Mouse (Mus musculus) cerebellum, adult 8-10 months (tissue): ENCODE data around the gene Snx9.
A peak's percentile ranks its signal among the peaks of the same experiment; 100 is the strongest.

Experiments
- DNase-seq: peaks from one replicate; pipeline ENCODE4 v3.0.0; 2022

Snx9 gene

DNA sequence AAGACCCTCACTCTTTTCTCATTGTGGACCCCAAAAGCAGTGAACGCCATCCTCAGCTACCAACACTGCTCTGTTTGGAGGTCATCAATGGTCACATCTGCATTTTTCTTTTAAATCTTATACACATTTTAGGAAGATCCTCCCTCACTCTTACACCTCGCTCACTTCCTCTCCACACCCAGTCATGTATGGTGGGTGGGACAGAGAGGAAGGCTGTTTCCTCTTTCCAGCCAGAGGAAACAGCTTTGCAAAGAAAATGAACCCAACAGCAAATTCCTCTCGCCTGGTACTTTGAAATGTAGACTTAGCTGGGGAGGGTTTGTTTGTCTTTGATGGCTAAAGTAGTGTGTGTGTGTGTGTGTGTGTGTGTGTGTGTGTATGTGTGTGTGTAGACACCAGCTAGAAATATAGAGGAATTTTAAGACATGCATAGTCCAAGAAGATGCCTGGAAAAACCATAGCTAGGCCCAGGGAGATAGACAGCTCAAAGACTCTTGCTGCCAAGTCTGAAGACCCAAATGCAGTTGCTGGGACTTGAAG is 33.2 kb upstream of the Snx9 start:
- DNase-seq, result no peak

DNA sequence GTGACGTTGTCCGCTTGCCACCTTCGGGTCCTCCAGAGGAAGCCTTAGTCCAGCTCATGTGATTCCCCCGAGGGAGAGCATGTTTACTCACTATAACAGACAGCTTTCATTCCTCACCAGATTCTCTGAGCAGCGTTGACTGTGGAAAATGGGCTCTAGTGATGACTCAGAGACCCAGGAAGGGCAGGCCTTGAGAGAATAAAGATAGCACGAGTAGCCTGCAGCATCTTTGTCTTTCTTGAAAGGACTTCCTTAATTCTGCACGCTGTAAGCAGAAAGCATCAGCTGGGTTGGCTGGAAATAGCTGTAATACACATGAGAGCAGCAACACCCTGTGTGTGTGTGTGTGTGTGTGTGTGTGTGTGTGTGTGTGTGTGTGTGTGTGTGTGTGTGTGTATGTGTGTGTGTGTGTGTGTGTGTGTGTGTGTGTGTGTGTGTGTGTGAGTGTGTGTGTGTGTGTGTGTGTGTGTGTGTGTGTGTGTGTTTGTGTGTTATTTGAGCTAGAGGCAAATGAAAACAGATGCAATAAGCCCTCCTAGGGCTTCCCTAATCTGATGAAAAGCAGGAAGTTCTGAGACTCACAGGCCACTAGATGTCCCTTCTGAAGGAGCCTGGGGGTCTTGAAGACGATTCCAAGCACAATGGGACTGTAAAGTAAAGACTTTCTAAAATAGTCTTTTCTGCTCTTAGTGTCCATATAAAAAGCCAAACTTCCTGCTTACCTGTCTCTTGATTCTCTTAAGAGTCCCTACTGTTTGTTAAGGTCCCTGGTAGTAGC is 27.1 kb upstream of the Snx9 start:
- no peak for DNase-seq

DNA sequence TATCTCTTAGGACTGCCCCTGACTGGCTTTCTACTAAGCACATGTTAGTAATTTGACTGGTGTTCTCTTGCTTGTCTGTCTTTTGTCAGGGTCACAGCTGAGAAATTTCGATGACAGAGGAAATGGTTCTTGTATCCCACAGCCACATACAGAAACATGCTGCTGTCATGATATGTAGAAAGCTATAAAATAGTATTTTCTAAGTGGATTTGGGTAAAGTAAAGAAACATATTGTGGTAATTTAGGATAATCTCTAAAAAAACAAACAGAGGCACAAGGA is 26.5 kb upstream of the Snx9 start:
- no peak for DNase-seq

DNA sequence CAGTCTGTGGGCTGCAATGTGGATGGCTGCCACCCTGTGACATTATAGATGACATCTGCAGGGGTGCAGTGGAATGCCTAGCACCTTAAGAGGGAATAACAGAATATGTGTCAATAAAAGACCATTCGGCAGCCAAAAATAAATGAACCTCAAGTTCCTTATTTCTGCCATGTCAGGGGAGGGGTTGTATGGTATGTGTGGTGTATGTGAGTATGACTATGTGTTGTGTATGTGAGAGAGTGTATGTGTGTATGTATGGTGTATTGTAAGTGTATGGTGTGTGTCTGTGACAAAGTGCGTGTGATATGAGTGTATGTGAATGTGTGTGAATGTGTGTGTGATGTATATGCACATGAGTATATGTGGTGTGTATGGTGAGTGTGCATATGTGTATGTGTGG is 23.3 kb upstream of the Snx9 start:
- DNase-seq, result no peak

DNA sequence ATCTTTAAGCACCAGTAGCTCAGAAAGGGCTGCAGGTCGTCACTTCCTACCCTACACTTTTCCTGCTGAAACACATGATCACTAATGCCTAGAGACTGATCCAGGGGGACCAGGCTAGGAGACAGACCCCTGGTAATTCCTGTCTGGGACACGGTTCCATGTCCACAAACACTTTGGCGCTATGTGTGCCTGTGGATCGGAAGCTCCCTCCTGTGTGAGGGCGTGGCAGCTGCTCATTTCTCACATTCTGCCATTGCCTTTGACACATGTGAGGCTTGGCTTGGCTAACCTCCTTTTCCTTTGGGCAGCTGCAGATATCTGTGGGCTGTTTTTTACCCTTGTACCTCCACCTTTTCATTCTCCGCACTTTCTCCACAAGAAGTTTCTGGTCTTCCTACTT is 22.0 kb upstream of the Snx9 start:
- no peak for DNase-seq

DNA sequence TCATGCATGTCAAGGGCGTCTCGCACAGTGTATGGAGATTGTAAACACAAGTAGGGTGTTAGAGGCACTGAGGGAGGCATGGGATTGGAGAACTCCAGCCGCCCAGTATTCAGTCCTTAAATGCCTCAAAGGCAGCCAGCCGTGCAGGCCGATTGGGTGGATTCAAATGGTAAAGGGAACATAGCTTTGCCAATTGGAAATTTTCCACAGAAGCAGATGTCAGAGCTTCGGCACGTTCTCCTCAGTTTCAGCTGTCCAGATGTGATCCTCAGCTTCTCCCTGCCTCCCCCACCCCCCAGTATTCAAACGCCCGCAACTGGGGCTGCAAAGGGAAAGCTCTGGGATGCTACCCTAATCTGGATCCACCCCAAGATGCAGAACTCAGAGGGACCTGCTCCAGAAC is 21.3 kb upstream of the Snx9 start:
- no peak for DNase-seq

DNA sequence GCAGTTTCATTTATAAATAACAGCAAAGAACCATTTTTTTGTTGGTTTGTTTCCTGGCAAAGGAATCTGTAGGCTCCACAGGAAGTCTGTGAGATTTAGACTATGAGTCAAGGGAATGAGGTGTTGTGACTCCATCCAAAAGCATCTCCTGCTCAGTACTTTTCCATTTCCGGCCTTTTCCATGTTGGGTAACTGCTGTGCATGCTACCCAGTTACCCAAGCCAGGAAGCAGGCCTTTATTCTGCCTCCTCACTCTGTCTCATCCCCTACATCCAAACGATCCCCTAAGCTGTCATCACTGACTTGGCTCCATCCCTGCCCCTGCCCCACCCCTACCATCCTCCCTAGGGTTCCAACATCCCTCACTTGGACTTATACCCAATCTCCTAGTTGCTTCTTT is 18.6 kb upstream of the Snx9 start:
- no peak for DNase-seq

DNA sequence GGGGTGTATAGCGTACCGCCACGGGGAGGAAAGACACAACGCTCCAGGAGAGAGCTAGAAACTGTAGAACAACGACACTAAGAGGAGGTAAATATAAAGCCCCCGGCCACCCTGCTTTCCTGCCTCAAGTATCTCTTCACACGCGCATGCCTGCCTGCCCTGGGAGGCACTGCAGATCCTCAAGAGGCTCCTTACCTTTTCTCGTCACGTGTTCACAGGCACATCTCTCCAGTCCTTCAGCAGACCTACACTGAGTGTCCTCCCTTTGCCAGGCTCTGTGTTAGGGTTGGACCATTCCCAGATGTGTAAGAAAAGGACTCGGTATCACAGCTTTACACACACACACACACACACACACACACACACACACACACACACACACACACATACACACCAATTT is 18.1 kb upstream of the Snx9 start:
- no peak for DNase-seq

DNA sequence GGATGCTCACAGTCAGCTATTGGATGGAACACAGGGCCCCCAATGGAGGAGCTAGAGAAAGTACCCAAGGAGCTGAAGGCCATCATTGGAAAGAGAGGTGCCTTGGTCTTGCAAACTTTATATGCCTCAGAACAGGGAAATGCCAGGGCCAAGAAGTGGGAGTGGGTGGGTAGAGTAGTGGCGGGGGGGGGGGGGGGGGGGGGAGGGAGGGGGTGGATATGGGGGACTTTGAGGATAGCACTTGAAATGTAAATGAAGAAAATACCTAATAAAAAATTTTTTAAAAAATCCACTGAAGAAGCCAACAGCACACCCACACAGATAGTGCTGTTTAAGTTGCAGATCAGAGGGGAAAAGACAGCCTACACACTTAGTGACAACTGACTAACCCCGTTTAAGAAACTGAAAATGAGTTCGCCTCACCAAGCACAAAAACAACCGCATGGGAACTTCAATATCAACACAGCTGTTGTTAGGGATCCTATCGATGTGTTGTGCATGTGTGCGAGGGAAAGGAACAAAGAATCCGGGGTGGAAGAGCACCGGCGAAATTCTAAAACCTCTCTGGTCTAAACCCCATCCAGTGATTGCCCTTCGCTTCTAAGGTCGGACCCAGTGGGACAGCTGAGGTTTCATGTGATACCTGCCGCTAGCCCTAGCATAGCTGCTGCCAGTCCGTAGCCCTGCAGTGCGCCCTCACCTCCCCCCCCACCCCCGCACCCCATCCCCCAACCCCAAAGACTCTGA is 13.1 kb upstream of the Snx9 start:
- no peak for DNase-seq

DNA sequence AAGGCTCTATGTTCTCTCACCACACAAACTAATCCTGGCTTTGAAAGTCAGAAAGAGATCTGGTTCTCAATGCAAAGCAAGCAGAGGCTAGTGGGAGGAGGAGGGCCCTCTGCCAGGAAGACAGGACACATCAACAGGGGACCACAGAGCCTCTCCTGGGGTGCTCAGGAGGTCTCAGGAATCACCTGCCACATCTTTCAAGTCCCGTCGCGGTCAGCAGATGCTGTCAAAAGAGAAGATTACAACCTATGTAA is 12.6 kb upstream of the Snx9 start:
- DNase-seq, result no peak

DNA sequence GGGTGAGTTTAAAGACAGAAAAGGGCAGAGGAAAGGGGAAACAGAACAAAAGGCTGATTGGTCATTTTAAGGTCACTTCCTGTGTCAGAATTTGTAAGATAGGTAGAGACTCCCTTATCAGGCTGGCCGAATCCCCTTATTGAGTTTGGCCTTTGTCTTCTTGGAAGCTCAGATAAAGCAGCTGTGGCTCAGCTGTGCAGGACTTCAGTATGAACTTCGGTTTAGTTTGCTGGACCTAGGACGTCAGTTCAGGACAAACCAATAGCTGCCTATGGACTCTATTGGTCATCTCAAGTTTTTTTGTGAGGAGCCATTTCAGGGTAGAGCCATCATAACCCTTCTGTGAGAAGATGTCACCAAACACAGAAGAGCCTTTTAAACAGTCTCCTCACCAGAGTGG is 12.2 kb upstream of the Snx9 start:
- no peak for DNase-seq

DNA sequence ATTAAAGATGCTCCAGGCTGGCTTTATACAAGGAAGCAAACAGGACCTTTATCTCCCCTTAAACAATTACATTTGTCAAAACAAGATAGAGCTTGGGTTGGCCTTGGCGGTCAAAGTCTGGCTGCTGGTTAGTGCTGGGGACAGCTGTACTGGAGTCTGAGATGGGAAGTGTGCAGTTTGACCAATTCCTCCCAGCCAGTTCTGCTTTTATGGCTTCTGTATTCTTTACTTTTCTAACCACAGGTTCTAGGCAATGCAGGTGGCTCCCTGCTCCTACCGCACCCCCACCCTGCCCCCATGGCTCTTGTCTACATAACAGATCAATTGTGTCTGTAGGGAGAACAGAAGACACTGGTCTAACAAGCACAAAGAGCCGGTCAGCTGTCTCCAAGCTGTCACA is 11.2 kb upstream of the Snx9 start:
- DNase-seq, result no peak

DNA sequence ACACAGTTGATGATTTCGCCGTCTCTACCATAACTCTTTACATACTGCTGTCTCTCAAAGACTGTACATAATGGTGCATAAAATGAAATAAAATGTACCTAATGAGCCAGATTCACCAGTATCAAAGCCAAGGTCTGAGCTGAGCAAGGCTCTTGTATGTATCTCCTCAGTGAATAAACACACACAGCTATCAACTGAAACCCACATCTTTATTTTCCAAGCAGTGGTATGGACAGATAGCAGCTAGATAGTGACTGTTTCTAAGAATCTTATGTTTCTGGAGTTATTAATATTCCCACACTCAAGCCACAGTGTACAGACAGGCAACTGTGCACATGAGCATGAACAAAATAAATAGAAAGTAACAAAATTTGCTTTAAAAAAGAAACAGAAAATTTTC is 10.7 kb upstream of the Snx9 start:
- no peak for DNase-seq

DNA sequence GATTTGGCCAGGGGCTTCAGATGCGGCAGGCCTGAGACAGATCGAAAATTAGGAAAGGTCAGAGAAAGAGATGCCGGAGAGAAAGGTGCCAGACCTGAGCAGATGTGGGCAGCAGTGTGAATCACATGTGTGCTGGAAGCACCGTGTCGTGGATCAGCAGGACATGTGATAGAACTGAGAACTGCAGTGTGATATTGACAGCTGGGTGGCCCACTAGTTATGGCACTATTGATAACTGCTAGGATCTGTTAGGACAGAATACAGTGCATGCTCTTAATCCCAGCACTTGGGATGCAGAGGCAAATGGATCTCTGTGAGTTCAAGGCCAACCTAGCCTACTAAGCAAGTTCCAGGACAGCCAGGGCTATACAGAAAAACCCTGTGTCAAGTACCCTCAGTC is 10.3 kb upstream of the Snx9 start:
- DNase-seq, result no peak

DNA sequence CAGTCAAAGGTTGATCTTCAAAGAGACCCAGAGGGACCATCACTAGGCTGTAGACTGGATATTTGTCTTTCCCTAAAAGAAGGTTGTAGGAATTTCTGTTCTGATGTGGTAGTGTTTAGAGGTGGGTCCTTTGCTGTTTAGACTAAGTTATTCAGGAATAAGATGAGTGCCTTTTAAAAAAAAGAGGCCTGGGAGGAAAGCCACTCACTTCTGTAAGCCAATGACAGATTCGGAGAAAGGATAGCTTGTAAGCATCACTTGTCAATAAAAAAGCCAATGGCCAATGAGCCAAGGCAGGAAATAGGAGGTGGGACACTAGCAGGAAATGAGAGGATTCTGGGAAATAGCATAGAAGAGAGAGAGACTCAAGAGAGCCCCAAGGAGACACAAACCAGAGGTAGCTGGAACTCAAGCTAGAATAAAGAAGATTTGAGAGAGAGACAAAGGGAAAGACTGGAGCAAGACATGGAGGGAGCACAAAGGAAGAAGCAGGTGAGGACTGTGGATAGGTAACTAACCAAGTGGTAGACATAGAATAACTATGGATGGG is 9.8 kb upstream of the Snx9 start:
- DNase-seq, result no peak

DNA sequence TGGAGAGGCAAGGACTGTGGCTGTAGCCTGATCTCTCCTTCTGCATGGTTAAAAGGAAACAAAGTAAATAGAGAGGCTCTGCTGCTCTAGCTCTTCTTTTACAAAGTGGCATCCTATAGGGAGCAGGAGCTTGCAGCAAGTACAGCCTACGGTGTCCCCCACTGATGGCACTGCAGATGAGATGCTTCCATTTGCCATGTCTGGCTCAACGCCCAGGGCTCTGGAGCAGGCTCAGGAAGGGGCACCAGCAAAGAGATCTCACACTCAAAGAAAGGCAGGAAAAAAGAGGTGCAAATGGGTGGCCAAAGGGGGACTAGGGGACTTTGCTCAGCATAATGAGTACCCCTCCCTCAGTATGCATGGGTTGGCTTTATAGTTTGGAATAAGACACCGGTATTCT is 7.0 kb upstream of the Snx9 start:
- DNase-seq, result no peak

DNA sequence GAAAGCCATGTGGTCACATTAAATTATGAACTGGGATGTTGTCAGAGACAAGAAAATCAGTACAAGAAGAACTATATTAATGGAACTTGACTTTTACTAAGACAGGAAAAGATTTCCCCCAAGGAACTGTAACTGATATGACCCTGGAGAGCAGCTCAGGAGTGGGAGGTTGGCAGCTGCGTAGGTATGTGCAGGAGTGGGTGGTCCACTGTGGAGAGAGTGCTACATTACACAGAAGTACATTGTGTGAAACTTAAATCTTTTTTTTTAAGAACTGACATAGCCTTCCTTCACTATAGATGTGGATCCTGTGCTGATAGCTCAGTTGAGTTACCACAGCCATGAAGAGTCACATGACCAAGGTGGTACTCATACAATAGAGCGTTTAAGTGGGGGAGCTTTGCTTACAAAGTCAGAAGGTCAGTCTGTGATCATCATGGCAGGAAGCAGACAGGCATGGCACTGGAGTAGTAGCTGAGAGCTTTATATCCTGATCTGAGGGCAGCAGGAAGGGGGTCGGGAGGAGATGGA is 6.3 kb upstream of the Snx9 start:
- DNase-seq, result no peak

DNA sequence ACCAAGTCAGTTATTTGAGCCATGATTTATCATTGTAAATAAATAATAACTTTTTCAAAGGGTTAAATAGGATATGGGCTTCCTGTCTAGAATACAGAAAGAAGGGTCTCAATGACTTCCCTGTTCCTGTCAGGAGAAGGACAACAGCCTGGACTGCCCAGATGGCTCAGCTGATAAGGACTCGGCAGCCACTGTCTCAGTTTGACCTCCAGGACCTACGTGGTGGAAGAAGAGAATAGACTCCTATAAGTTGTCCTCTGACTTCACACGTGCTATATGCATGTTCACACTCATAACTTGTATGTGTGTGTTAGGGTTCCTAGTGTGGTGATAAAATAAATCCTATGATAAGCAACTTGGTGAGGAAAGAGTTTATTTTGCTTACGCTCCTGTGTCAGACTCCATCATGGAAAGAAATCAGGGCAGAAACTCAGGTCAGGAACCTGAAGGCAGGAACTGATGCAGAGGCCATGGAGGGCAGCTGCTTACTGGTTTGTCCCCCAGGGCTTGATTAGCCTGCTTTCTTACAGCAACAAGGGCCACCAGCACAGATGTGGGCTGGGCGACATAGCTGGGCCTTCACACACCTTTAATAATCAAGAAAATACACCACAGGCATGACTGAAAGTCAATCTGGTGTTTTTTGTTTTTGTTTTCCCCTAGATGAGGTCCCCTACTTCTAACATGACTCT is 1.4 kb upstream of the Snx9 start:
- no peak for DNase-seq

DNA sequence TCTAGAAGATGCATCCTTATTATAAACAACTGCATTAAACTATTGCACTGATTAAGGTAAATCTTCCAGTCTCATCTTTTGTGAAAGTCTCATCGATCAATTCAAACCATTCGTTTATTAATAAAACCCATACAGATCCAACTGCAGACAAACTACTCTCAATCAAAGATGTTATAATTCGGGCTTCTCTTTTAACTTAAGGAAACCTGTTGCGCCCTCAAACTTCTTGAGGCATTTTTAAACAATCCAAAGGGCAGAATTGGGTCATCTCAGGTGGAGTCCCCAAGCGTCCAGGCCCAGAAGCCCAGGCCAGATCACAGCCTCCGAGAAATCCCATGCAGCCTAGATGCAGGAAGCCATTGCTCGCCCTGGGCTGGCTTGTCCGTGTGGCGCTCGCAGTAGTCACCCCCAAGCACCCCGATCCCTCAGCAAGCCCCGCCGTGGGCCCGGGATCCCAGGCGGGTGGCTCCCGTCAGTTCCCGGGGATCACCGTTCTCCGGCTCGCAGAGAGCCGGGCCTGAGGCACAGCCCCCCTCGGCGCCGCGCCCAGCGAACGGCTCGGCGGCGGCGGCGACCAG is 490 bp upstream of the Snx9 start:
- DNase-seq, result peak; percentile 53

DNA sequence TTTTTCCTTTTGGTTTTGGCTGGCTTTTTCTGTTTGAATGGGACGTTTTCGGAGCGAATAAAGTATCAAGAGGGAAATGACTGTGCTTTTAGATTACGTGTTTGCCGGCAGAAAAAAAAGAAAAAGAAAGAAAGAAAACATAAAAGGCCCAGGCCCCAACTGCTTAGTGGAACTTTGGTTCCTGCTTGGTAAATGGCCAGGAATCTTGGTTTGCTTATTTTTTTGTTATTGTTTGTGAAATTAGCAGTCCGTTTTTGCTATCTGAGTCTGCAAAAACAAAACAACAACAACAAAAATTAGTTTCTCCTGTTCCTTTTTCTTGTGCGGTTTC is 779 bp downstream of the Snx9 start:
- no peak for DNase-seq

DNA sequence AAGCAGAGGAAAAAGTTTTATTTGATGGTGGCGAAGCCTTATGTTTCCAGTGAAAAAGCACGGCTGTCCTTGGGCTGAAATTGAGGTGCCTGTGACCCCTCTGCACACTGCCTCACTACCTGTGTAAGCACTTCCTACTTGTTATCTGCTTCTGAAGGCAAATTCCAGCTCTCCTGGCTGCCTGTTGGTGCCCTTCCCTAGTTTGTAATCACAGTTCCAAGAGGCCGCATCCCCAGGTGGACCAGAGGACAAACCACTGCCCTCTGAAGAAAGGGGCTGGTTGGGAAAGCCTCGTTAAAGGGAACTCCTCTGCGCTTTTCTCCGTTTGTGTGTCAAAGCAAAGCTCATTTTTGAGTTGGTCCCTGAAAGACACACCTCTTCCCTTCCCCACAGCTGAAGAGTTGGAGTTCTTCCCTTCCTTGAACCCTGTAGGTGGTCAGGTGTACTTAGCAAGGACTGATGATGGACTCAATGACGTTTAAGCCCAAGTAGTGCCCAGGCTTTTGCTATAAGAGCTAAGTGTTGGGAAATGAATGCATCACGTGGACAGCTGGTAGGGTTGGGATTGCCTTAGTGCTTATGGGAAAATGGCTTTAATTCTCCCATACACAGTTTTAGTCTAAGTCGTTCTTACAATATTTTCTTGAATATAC is 2.0 kb downstream of the Snx9 start:
- DNase-seq, result no peak

DNA sequence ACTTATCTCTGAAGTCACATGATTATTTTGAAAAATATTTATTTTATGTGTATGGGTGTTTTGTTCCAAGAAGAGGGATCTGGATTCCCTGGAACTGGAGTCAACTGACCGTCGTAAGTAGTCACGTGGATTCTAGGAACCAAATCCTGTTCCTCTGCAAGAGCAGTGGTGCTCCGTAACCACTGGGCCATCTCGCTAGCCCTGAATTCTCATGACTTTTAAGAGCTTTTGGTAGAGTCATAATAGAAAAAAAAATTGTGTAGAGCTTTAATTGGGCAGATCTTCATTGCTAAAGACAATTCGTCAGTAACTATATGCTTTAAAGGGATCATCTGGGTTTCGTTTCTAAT is 2.5 kb downstream of the Snx9 start:
- DNase-seq, result no peak

DNA sequence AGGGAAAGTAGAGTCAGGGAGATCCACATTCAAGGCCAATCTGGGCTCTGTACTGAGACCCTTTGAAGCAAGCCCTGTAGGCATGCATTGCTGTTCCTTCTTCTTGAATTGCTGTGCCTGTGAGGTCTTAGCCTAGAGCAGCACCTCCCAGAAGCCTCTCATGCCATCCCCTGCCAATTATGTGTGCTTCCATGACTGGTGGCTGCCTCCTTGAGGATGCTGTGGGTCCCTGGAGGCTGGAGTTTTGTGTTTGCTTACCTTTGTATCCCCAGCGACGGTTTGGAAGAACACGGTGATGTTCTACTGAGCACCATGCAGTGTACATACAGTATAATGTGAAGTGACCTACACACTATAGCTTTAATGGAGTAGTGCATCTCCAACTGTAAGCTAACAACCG is 4.2 kb downstream of the Snx9 start:
- no peak for DNase-seq
